Mouse (Mus musculus) central nervous system, embryonic 18 days (tissue): Measurements from ENCODE around the gene 0610030E20Rik. TPM values are rescaled to one million over a fixed set of nuclear protein-coding genes. Genes with fewer than 3 reads are reported as not detected.

Source experiments
- polyA plus RNA-seq: library from polyadenylated mRNA; depleted of rRNA; stranded (reverse); fragments of >200 nt; gene quantifications from 2 replicates; pipeline ENCODE4 v1.2.3, GENCODE M21; 2012; rRNA removed

Gene 0610030E20Rik
- 20.0 and 20.9 TPM in 2 replicates for polyA plus RNA-seq

GRCm38 (mm10) chr6:72347166-72347941, at the start of gene 0610030E20Rik:
Gene 0610030E20Rik (plus strand): TSS chr6:72347317.

GRCm38 (mm10) chr6:72345074-72345567, 2.0 kb upstream of the 0610030E20Rik start, which contains the start of gene Usp39:
Gene Usp39 (minus strand): TSS chr6:72345184.

DNA sequence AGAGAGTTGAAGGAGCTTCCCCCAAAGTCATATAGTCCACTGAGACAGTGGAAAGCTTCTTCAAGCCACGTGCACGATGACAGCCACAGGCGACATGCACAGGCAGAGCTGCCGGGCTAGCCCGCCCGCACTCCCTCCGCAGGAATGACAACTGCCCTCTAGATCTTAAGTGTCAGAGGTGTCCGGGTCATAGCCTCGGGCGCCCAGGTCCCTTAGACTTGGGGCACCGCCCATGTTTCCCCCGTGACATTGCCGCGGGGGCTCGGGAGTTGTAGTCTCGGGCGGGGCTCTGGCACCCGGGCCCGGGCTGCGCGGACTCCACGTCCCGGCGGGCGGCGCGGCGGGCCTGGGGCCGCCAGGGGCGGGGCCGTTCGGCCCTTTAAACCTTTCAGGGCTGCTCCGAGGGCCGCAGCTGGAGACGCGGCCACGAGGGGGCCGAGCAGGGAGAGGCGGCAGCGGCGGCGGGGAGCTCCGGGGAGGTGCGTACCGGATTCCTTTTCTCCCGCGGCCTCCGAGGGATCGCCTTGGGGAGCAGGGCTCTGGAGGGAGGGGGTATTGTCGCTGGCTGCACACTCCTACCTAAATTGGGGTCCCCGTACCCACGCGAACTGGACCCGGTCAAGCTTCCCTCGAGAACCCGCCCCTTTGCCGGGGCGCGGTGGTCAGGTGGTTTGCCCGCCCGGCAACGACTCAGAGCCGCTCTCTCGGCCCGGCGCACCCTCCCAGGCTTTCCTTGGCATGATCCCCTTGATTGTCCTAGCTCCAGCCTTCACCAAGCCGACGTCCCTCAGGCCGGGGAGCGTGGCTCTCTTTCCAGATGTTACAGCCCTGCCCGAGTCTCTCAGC, 8.2 kb downstream of the 0610030E20Rik start, which contains the start of gene Tmem150a:
Tmem150a (plus strand) TSS at position 382 of the 846 bp plus-strand sequence.

GRCm38 (mm10) chr6:72366844-72367443, 19.8 kb downstream of the 0610030E20Rik start, which contains the start of gene Rnf181:
Gene Rnf181 (minus strand): TSS chr6:72366956.

DNA sequence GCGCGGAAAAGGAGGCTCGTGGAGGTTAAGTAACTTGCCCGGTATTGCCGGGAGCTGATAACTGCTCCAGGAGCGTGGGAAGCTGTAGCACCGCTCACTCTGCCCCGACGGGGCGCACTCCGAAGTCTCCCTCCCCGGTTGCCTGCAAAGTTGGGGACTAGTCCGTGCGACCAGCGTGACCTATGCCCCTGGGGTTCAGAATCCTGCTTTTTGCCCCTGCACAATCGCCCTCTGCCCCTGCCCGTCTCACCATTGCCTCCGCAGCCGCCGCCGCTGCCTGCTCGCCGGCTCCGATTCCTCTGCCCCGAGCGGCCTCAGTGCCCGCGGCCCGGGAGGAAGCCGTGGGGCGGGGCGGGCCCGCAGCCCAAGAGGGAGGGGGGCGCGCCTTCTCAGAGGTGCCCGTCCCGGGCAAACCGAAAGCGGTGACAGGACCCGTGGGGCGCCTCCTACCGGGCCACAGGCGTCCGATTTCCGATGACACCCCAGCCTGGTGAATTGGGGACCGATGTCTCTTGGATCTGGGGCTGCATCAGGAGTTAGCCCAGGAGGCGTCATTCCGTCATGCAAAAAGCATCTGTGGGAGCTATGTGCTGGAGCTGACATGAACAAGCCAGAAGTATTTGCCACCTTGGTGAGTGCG, 33.1 kb downstream of the 0610030E20Rik start, which contains the start of gene Vamp5:
Vamp5 (minus strand) TSS at position 338 of the 640 bp plus-strand sequence.

DNA sequence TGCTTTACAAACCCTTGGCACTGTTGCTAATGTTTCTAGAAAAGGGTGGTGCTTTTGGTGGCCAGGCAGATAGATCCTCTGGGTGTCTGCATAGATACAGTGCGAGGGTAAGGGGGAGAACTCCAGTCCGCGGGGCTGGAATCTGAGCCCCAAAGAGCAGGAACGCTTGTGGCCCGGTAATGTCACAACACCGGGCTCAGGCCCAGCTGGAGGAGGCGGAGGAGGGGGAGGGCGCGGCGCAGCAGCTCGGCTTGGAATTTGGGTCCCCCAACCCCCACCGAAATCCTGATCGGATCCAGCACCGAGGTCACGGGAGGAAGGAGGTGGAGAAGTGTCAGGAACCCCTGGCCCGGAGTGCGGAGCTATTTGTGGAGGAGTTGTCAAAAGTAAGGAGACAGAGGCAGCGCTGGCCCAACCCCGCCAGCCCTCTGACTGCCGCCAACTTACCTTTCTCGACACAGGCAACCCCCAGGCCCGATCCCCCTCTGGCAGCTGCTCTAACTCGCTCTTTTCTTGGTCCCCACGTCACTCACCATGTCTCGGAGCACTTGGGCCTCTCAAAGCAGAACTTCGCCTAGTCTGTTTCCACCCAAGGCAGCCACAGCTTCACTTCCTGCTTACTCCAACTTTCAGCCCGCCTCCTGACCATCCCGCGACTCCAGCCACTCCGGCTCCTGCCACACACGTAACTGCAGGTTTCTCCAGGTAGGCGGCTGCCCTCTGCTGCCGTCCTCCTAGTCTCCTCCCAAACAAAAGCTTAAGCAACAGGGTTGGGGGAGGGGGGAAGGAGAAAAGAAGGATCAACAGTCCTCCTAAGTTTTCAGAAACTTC, 43.0 kb downstream of the 0610030E20Rik start, which contains the start of gene Vamp8:
Vamp8 (minus strand) TSS at position 763 of the 831 bp plus-strand sequence.

Other genes starting within 250 kb of the 0610030E20Rik start
- 35.4 and 36.8 TPM in 2 replicates for gene St3gal5, start 249.7 kb upstream of the 0610030E20Rik start, polyA plus RNA-seq
- gene Atoh8, start 111.7 kb upstream of the 0610030E20Rik start, polyA plus RNA-seq = 1.7 and 3.1 TPM in 2 replicates
- 0.26 and 0.39 TPM in 2 replicates for gene Sftpb, start 42.7 kb upstream of the 0610030E20Rik start, polyA plus RNA-seq
- gene Usp39, start 2.1 kb upstream of the 0610030E20Rik start, polyA plus RNA-seq = 40.9 and 41.5 TPM in 2 replicates
- 46.0 and 52.2 TPM in 2 replicates for gene Tmem150a, start 8.1 kb downstream of the 0610030E20Rik start, polyA plus RNA-seq
- 60.0 and 60.7 TPM in 2 replicates for gene Rnf181, start 19.6 kb downstream of the 0610030E20Rik start, polyA plus RNA-seq
- gene Vamp5, start 33.2 kb downstream of the 0610030E20Rik start, polyA plus RNA-seq = 11.6 and 13.3 TPM in 2 replicates
- gene Vamp8, start 43.4 kb downstream of the 0610030E20Rik start, polyA plus RNA-seq = 16.6 and 18.5 TPM in 2 replicates
- 19.1 and 19.3 TPM in 2 replicates for gene Ggcx, start 67.0 kb downstream of the 0610030E20Rik start, polyA plus RNA-seq
- 287 and 303 TPM in 2 replicates for gene Mat2a, start 92.2 kb downstream of the 0610030E20Rik start, polyA plus RNA-seq
- 0.56 and 0.57 TPM in 2 replicates for gene Sh2d6, start 174.4 kb downstream of the 0610030E20Rik start, polyA plus RNA-seq
- gene Capg, start 197.1 kb downstream of the 0610030E20Rik start, polyA plus RNA-seq = 5.1 and 8.3 TPM in 2 replicates